Mouse (Mus musculus) G1E (cell line): ENCODE results near the gene Sema3c.

Experiments
- CTCF ChIP-seq: IDR thresholded peaks from 2 replicates; pipeline ENCODE4 v1.5.1; 2012; ENCODE audit warnings: low read depth, low read length, inconsistent platforms, mixed read lengths
- GATA1 ChIP-seq: IDR thresholded peaks from 2 replicates; pipeline ENCODE4 v1.6.1; 2012; ENCODE audit warnings: borderline replicate concordance, low read length, inconsistent platforms, mixed read lengths

GRCm38 (mm10) chr5:17680862-17681261, 106.8 kb downstream of the Sema3c start:
- TF ChIP-seq CTCF (no peak), GATA1 (no peak)
